Mouse (Mus musculus): ENCODE measurements at regions not wholly inside any gene's neighbourhood (a gene's known extent, or its start where the extent isn't known, plus 50 kb on each side); places are given as distances from the start of the nearest gene placed in this dataset.

DNA sequence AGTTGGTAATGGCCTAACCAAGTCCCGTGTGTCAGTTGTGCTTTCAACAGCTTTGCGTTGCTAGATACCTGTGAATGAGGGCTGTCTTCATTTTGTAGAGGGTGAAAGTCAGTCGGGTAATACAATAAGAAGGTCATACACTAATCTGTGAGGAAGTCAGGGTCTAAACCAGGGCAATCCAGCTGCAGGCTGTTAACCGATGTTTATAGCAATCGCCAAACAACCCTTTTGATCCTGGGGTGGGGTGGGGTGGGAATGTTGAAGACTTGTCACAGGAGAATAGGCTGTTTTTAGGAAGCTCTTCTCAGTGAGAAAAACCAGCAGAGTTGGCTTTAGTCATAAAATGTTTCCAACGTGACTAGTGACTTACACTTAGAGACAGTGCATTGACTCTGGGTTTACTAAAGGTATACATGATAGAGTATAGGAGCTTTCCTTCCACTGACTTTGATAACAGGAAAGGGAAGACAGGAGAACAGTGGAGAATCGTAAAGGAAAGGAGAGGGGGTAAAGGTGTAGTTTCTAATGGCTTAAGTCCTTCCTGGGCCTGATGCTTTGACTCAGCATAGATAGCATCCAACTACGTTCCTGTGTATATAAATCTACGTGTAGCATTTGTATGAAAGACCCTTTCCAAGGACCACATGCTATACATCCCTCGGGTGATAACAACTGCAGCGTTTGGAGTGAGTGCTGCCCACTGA lies 211.6 kb downstream of the Enc1 start:
- DNase-seq (ENCODE audit: low spot score): no peak

DNA sequence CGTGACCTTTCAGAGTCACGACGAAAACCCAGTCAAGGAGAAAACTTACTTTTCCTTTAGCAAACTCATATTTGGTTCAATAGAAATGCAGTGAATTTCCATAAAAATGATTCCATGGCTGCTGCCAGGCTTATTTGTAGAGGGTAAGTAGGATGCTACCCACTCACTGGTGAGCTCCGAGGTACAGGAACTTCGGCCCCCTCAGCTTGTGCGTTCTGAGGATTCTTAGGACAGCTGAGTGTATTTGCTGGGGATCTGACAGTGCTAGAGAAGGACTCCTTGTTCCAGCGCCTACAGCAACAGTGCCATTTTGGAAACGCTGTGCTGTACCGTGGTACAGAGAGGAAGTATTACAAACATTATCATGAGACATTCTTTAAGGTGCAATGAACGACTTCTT lies 210.4 kb downstream of the Enc1 start:
- DNase-seq (ENCODE audit: low spot score): no peak

DNA sequence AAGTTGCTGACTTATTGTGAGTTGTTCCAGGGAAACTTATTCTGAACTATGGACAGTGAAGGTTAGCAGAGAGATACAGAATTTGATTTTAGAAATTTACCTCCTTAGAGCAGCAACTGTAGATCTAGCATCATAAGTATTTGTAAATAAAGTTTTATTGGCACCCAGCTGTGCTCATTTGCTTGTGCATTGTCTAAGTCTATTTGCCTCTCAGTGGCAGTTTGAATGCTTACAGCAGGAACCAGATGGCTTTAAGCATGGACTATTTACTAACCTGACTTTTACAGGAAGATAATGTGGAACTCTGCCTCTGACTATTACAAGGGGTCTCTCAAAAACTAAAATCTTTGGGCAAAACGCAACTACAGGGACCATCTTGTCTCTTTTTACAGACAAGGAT lies 207.2 kb downstream of the Enc1 start:
- DNase-seq (ENCODE audit: low spot score): no peak

DNA sequence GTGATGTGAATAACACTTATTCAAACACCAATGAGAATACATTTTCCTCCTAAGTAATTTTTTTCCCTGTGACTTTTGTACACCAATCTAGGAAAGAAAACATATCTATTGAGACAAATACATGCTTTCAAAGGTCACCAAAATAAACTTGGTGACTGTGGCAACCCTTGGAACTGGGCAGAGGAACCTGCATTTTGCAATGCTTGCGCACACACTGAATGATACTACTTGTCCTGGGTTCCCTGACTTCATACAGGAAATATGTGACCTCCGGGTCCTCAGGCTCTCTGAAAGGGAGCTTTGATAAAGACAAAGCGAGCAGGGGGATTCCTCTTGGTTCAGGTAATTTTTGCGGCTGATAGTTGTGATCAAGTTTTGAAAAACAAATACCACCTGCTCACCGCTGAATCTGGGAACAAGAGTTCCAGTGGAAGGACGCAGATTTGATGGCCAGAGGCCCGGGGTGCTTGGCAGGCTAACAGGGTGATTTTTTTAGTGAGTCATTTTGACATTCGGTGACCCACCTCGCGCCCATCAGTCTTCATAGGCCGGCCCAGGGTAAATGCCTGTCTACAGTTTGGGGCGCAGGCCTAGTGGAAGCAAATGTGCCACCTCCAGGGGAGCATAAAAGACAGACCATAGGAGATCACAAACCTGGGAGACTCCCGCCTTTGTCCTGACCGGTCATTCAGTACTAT lies 203.0 kb downstream of the Enc1 start:
- DNase-seq (ENCODE audit: low spot score): no peak

DNA sequence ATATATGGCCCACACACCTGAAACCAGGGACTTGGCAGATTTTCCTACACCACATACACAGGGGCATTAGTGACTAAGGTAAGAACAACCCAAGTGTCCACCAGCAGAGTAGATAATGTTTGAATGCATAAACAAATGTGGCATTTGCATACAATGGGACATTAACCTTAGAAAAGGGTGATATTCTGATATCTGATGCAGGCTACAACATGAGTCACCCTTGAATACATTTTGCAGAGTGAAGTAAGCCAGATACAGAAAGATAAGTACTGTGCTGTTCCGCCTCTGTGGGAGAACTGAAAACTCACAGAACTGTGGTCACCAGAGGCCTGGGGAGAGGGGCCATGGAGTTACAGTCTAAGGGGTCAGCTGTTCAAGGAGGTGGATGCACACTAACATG lies 201.9 kb downstream of the Enc1 start:
- DNase-seq (ENCODE audit: low spot score): no peak

DNA sequence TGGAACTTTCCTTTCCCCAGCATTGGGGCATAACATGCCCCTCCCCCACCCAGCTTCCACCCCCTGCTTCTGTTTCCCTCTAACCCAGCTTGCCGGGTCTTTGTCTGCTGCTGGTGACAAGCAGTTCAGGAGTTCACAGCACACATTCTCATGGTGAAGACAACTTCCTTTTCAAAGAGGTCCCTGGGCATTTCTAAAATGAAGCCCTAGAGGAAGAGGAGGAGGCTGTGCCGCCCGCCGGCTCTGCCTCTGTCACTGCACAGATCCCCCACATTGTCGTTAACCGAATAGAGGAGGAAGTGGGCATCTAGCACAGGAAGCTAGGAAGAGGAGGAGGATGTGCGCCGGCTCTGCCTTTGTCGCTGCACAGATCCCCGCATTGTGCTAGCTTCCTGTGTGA lies 201.4 kb downstream of the Enc1 start:
- no peak for DNase-seq (ENCODE audit: low spot score)

DNA sequence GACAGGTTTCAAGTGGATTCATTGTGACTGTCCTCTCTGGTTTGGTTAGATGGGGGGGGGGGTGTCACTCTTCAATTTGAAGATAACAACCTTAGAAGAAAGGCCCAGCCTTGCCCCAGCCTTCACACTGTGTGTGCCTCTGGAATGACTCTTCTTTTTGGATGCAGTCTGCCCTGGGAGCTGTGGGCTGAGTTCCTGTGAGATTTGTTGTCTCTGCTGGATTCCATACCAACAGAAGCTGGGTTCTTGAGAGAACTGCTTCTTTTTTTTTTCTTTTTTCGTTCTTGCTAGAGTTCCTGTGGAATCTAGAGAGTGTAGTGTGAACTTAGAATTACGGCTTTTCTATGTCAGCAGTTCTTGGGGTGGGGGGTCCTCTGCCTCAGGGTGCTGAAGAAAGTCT lies 200.9 kb downstream of the Enc1 start:
- DNase-seq (ENCODE audit: low spot score): no peak

DNA sequence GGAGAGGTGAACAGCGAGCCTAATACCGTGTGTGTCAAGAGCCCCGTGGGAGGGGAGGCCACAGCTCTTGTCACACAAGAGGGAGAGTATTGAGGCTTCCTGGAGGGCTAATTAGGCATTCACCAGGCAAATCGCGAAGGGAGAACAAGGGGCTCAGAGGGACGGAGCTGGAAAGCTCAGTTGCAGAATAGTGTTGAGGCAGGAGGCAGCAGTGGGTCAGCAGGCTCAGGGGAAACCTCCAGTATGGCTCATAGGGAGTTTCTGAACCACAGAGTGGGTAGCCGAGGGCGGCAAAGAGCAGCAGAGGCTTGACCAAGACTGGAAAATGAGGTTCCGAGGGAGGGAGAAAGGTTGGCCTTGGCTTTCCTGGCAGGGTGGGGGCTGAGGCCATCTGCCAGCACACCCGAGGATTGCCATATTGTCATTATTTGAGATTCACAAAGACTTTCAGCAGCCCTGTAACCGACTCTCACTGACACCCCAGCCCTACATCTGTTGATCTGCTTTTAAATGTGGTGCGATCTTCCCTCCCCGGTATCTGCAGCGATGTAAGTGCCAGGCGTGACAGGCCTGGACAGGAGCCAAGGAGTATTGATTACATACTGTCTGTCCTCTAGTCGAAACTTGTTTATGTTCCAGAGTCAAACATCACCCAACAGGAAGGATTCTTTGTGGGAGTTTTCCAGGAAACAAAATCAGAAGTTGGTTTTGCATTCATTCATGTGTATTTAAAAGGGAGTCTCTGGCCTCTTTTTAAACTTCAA lies 198.5 kb downstream of the Enc1 start:
- DNase-seq (ENCODE audit: low spot score): no peak

DNA sequence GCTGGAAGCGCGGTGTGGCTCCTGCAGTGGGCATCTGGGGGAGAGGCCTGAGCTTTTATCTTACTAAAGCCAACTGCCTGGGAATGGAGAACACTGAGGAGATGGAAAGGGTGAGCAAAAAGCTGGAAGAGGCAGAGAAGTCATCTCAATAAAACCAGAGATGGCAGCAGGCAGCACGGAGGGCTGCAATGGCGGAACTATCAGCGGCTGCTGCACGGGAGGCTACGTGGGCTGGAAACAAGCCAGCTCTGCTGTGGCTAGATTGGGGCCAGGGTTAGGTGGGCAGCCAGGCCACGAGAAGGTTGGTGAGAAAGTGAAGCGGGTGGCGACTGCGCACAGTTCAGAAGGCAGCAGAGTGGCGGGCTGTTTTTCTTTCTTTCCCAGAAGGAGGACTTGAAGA lies 197.8 kb downstream of the Enc1 start:
- no peak for DNase-seq (ENCODE audit: low spot score)

DNA sequence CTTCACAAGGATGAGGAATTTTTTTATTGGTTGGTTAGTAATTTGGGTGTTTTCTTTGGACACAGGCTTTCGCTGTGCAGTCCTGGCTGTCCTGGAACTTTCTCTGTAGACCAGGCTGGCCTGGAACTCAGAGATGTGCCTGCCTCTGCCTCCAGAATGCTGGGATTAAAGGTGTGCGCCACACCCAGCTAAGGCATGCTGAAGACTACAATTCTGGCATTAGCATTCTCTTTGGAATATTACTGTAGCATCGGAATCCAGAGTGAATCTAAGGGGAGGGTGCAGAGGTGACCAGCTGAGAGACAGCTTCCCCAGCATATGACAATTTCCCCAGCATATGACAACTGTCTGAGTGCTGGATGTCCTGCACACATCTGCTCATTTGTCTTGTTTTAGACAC lies 197.4 kb downstream of the Enc1 start:
- no peak for DNase-seq (ENCODE audit: low spot score)

DNA sequence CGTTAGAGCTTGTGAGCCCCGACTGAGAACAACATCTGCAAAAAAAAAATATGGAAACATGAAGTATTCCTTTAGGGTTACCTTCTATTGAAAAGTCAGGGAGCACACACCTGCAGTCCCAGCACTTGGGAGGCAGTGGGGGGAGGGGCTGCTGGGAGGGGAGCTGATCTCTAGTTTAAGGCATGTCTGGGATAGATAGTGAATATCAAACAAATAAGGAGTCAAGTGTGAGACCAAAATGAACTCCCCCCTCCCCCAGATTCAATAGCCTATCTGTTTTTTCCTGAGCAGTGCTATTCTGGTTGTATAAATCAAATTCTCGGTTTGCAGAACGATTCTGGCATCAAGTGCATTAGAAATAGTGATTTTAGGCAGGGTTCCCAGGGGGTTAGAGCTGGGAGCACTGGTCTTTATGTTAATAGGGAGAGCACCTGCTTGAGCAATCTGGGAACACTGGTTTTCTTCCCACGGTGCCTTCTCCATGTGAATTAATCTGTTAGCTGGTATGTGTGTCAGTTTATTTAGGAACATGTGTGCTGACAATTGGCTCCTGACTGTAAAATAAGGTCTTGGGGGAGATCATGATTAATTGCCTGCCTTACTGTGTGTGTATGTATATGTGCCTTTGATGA lies 195.9 kb downstream of the Enc1 start:
- DNase-seq (ENCODE audit: low spot score): no peak

DNA sequence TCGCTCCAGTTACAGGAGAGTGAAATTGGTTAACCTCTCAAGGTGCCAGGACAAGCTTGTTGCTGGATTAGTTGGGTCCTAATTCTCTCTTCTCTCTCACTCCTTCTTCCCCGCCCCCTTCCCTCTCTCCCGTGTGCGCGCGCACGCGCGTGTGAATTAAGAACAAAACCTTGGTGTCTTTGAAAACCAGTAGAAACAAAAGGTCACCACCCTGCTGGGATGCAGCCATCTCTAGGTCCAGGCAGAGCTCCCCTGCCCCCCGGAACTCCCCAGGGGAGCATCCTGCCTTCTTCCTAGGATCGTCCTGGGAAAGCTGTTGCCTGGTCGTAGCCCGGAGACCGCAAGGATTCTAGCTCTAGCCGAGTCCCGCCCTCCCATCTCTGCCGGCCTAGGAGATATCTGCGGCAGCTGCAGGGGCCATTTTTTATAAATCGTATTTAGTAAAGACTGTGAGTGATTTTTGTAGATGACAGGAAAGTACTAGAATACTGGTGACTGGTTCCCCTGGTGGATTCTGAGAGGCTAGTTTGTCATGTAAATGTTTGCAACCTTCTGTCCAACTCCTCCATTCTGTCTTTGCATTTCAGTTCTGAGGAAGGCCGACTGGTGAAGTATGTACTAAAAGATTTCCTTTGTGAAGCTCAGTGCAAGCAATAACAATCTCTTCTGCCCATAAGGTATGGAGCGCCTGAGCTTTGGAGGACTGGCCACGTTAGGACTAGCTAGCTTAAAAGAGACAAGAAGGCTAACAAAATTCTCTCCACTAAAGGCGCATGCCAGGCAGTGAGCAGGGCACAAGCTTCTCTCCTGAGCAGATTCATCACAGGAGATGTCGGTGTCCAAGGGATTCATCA lies 195.2 kb downstream of the Enc1 start:
- DNase-seq (ENCODE audit: low spot score): peak; percentile 20

DNA sequence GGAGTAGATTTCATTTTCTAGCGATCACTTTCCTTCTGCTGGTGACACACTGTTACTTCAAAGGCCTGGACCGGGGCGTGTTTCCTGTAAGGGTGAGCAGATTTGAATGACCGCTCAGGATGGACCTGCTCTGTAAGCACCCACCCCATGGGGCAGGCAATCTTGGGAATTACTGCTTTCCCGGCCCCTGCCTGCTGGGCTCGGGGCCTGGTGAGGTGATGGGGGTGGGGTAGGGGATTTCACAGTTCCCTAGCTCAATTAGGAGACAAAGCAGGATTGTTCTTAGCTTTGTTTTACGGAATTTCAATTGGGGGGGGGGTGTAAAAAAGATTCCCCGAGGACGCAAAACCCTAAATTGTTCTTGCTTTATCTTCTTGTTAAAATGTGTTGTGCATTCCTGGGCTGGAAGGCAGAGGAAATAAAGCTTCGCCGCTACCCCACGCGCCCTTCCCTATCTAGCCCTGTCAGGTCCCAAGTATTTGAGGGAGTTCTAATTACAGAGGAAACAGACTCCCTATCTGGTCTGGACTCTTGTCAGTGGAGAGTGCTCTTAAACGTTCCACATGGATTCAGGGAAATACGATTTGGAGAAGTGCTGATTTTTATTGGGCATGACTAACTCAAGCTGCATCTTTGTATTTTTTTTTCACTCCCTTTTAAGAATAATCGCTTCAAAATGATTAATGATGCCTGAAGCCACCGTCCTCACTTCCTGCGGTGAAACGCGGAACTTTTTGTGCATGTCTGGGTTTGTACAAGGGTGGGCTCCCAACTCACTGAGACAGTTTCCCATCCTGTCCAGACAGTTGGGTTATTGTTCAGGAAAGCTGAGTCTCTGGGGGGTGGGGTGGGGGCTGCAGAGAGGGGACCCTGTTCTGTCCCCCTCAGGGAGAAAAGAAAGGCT lies 194.3 kb downstream of the Enc1 start:
- DNase-seq (ENCODE audit: low spot score): no peak

DNA sequence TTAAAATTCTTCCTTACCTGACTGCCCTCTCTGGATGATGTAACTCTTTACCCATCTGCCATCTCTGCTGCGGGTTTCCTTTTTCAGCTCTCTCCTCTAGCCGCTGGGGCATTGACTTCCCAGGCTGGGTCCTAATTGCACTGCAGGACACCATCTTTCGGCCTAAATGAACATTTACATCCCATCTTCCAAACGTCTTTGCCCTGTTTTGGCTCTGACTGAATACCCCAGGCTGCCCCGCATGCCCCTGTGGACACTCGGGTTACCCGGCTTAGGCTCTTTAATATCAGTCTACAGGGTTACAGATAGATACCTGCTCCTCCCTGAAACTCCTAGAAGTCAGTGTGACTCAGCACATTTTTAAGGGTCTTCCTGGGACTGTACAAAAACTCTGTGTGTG lies 193.3 kb downstream of the Enc1 start:
- DNase-seq (ENCODE audit: low spot score): no peak

DNA sequence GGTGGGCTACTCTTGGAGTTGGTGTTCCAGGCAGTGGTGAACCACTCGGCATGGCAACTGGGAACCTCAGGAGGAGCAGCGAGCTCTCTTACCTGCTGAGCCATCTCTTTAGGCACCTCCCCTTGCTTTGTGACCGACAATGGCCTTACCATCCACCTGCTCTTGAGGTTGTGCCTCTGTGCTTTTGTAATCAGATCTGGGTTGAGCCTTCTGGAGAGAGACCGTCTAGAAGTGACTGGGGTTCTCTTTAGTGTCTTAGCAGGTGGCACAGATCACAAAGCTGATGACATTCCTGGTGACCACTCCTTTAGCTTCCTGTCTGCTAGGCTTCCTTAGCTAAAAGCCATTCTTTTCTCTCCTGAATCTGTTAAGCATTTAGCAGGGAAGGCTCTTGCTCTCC lies 191.7 kb downstream of the Enc1 start:
- no peak for DNase-seq (ENCODE audit: low spot score)

DNA sequence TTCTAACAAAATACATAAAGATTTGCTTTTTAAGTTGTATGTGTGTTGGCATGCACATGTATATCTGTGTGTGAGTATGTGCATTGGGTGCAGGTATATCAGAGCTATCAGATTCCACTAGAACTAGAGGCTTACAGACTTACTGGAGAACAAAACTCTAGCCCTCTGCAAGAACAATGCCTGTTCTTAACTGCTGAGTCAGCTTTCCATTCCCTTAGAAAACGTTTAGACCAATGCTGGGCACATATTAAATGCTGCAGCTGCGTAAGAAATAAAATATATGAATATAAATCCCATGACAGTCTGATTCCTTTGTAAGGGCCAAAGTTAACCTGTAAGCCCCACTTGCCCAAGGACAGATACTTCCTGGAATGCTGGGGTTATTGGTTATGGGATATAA lies 190.0 kb downstream of the Enc1 start:
- DNase-seq (ENCODE audit: low spot score): no peak

DNA sequence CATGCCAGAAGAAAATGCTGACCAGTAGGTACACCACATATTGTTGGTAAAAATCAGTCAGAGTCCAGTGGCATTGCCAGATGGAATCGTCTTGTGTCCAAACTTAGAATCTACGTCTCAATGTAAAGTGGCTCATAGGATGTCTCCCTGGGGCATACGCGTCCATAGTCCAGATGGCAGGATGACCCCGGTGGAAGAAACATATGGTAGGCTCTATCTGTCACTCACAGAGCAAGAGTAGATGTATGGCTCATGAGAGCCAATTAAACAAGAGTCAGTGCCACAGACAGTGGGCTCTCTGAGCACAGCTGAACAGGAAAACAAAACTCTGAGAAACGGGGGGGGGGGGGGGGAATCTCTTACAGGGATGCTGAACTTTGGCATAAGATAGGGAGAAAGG lies 187.3 kb downstream of the Enc1 start:
- no peak for DNase-seq (ENCODE audit: low spot score)

DNA sequence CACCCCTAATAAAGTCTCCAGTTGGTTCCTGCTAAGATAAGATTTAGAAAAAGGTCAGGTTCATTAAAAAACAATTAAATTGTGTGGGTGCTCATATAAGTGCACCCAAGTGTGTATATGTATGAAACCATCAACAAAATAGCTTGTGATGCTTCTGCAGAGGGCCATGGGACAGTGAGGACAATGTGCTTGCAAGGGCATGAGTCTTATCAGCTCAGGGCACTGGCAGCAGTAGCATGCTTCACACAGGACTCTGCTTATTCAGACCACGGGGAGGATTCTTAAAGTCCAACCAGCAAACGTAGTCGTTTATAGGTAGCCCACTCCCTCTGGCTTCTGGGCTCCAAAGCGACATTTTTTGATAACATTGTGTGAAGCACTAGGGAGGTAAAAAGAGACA lies 186.6 kb downstream of the Enc1 start:
- no peak for DNase-seq (ENCODE audit: low spot score)

DNA sequence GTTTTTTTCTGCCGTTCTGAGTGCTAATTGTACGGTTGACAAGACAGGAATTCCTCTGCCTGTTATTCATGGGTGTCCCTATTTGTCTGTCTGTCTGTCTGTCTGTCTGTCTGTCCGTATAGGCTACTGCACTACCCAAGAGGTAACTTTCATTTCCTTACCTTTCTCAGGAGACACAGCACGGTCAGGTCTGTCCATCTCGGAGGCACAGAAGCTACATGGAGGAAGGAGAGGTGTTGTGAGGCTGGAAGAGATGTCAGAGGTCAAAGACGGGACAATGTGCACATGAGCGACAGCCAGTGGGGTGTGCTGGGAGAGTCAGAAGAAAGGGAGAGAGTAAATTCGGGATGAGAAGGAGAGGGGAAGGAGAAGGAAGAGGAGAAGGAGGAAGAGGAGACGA lies 184.8 kb downstream of the Enc1 start:
- DNase-seq (ENCODE audit: low spot score): no peak

DNA sequence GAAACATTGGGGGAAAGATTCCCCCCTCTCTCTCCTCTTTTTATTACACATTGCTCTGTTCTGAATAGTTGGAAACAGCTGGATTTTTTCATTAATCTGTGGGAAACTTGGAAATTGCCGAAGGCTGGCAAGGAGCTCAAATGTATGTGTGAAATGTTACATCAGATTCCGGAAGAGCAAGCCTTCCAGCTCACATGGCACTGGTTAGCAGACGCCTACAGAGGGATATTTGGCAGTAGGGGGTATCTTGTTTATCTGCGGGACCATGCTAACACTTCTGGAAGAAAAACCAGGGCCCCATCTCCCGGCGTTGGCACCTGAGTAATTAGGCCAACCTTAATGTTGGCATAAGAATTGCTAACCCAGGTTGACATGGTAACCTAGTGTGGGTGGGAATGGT lies 183.0 kb downstream of the Enc1 start:
- no peak for DNase-seq (ENCODE audit: low spot score)

DNA sequence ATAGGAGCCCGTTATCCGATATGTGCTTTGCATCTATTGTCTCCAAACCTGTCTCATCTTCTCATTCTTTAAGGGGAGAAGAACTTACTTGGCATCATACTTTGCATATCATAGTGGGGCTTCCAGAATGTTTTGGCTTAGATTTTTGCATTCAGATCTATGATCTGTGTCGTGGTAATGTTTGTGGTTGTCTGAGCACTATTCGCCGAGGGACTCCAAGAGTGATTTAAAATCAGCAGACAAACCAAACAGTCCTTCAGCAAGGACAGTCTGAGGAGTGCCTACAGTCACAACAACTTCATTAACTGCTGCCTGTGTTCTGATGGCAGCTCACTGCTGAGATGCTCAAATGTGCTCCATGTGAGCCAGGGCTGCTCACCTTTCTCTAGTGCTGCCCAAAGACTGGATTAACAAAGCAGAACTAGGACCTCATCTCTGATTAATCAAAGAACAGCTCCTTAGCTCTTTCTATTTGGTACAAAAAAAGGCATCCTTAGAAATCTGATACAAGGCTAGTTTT lies 182.5 kb downstream of the Enc1 start:
- no peak for DNase-seq (ENCODE audit: low spot score)

All from ovary, postnatal 10 days (tissue).